Mouse (Mus musculus) thymus, postnatal 25 days (tissue): ENCODE data around the gene Rps2.
"Not testable (repeated sequence)": the region's sequence is repeated elsewhere in the genome, so short reads cannot be mapped to it uniquely, and the experiment has no call there.

Experiments
- DNase-seq: peaks from one replicate; pipeline ENCODE4 v3.0.0; 2022

Gene Rps2

GRCm38 (mm10) chr17:24717943-24718342, at the start of gene Rps2, which contains the start of gene Rnf151:
Gene Rps2 (plus strand): TSS chr17:24718116.
Gene Rnf151 (minus strand): TSS chr17:24718063.
- DNase-seq: no peak

- not testable (repeated sequence) for DNase-seq
These were observed 48.7 kb upstream of the Rps2 start for GRCm38 (mm10) chr17:24669214-24669544.

- peak; percentile 97 for DNase-seq
These were observed 48.2 kb upstream of the Rps2 start, which contains the start of gene Zfp598 for GRCm38 (mm10) chr17:24669545-24670245. Gene Zfp598 (plus strand): TSS chr17:24669687.

GRCm38 (mm10) chr17:24670246-24670844, 47.6 kb upstream of the Rps2 start:
- no peak for DNase-seq

- no peak for DNase-seq
These were observed 46.6 kb upstream of the Rps2 start for GRCm38 (mm10) chr17:24671346-24671745.

- DNase-seq: no peak
These were observed 45.8 kb upstream of the Rps2 start for GRCm38 (mm10) chr17:24672141-24672540.

- no peak for DNase-seq
These were observed 43.6 kb upstream of the Rps2 start for GRCm38 (mm10) chr17:24674277-24674676.

GRCm38 (mm10) chr17:24676187-24676586, 41.7 kb upstream of the Rps2 start:
- DNase-seq: peak; percentile 74

- DNase-seq: no peak
These were observed 41.0 kb upstream of the Rps2 start for GRCm38 (mm10) chr17:24676877-24677276.

GRCm38 (mm10) chr17:24677500-24678080, 40.3 kb upstream of the Rps2 start:
- DNase-seq: no peak

- DNase-seq: peak; percentile 42
These were observed 31.4 kb upstream of the Rps2 start for GRCm38 (mm10) chr17:24686514-24686913.

- DNase-seq: peak; percentile 70
These were observed 30.7 kb upstream of the Rps2 start for GRCm38 (mm10) chr17:24687146-24687595.

- DNase-seq: no peak
These were observed 30.3 kb upstream of the Rps2 start for GRCm38 (mm10) chr17:24687599-24687998.

GRCm38 (mm10) chr17:24689251-24690081, 28.4 kb upstream of the Rps2 start, which contains the start of gene Syngr3:
Gene Syngr3 (minus strand): TSS chr17:24689955.
- DNase-seq: no peak

GRCm38 (mm10) chr17:24692385-24692784, 25.5 kb upstream of the Rps2 start:
- no peak for DNase-seq

GRCm38 (mm10) chr17:24695326-24696010, 22.4 kb upstream of the Rps2 start:
- no peak for DNase-seq

GRCm38 (mm10) chr17:24696011-24696697, 21.8 kb upstream of the Rps2 start, which contains the start of the genes Gfer and Noxo1:
Gene Gfer (minus strand): TSS chr17:24696156.
Gene Noxo1 (plus strand): TSS chr17:24696234.
- DNase-seq: peak; percentile 88

- DNase-seq: peak; percentile 28
These were observed 19.9 kb upstream of the Rps2 start for GRCm38 (mm10) chr17:24697985-24698384.

GRCm38 (mm10) chr17:24698715-24699114, 19.2 kb upstream of the Rps2 start:
- no peak for DNase-seq

- no peak for DNase-seq
These were observed 18.4 kb upstream of the Rps2 start for GRCm38 (mm10) chr17:24699473-24699872.

GRCm38 (mm10) chr17:24701251-24701650, 16.7 kb upstream of the Rps2 start:
- no peak for DNase-seq

GRCm38 (mm10) chr17:24705821-24706220, 12.1 kb upstream of the Rps2 start:
- DNase-seq: no peak
